Mouse (Mus musculus) cerebellum, adult 2 months (tissue): ENCODE results near the gene Lmf1.
A peak's percentile ranks its signal among the peaks of the same experiment; 100 is the strongest.

Experiments used
- CTCF ChIP-seq: fragments of 200-500 bp; IDR thresholded peaks from 2 replicates; pipeline ENCODE4 v1.5.1; 2011; ENCODE audit warnings: low read depth, mild to moderate bottlenecking, control low read depth, low read length, moderate library complexity, borderline replicate concordance; ENCODE audit not compliant: insufficient read depth
- POLR2A ChIP-seq: fragments of 200-500 bp; IDR thresholded peaks from 2 replicates; pipeline ENCODE4 v1.6.1; 2011; ENCODE audit warnings: low read length, control low read depth, borderline replicate concordance; ENCODE audit not compliant: insufficient read depth

GRCm38 (mm10) chr17:25567745-25568144, 11.1 kb upstream of the Lmf1 start:
- TF ChIP-seq CTCF (peak; percentile 91), POLR2A (no peak)
